Mouse (Mus musculus): ENCODE data around the gene Ndufs7. TPM values are rescaled to one million over a fixed set of nuclear protein-coding genes. Genes with fewer than 3 reads are reported as not detected.

The Ndufs7 gene
- polyA plus RNA-seq, 1 experiment from 2014 or later, result 220 TPM

DNA sequence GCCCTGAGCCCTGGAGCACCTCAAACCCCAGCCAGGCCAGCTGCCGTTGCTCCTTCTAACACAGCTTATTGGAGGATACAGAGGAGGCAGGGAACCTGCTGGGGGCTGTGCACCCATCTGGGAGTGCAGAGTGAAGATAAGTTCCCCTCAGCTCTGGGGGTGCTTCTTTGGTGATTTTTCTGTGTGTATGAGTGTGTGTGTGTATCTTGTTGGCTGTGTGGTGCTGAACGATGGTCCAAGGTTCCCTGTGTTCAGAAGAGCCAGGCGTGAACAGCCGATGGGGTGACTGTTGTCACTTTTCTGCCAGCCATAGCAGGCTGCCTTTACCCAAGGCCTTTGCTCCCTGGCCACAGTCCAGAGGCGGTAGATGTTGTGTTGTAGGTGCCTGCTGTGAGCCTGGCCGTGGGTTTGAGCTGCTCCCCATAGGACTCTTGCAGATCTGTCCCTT is 21.8 kb downstream of the Ndufs7 start:
- 0 out of 2 replicates have a peak overlapping the region, but pooled peaks have one; percentile 5 for H3K9ac ChIP-seq
- no peaks in the 10 kb centered on the region for H3K27me3 ChIP-seq
- 83% methylated on average over 6 of the region's 6 CpGs for WGBS
- peaks cover 37% of the 10 kb centered on the region for H3K36me3 ChIP-seq
- 0 out of 2 replicates have a peak overlapping the region, but pooled peaks have one; percentile 8 for H3K27ac ChIP-seq
- peaks cover 50% of the 10 kb centered on the region for H3K4me1 ChIP-seq
- H3K4me3 ChIP-seq, result no peak overlapping the region
- ATAC-seq (ENCODE audit: low FRiP score), result no peak
- H3K9me3 ChIP-seq (replicated peaks), result no peaks in the 10 kb centered on the region
- no peak overlapping the region for H3K4me2 ChIP-seq (replicated peaks)

DNA sequence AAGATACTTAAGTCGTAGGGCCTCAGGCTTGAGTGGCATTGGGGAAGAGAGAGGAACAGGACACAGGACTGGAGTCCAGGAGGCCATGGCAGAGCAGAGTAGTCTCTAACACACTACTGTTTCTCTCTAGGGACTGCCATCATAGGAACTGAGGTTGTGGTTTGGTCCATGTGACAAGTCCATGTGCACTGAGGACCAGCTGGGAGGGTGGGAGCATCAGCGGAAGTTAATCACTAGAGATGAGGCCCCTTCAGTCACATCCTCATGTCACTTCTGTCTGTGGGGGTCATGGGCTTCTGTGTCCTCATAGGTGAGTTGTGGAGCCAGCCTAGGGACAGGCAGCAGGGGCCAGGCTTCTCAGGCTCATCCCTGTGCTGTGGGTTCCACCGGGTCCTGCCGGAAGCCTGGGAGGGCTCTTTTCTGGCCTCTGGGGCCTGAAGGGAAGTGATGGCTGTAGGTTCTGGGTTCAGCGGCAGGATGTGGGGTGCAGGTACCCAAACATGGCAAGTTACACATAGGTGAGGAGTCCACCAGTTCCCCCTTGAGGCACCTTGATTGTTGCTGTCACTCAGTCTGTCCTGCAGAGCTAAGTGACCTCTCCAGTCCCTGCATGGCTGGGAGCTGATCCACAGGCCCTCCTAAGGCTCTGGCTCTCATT is 22.4 kb downstream of the Ndufs7 start:
- Histone ChIP-seq H3K27ac (0 out of 2 replicates have a peak overlapping the region, but pooled peaks have one; percentile 8), H3K4me2 (replicated peaks) (no peak overlapping the region), H3K27me3 (no peaks in the 10 kb centered on the region), H3K4me1 (peaks cover 44% of the 10 kb centered on the region), H3K4me3 (no peak overlapping the region), H3K9ac (no peak overlapping the region), H3K9me3 (replicated peaks) (no peaks in the 10 kb centered on the region), H3K36me3 (peaks cover 42% of the 10 kb centered on the region)
- ATAC-seq (ENCODE audit: low FRiP score), result no peak
- 83% methylated on average over 5 of the region's 5 CpGs for WGBS

DNA sequence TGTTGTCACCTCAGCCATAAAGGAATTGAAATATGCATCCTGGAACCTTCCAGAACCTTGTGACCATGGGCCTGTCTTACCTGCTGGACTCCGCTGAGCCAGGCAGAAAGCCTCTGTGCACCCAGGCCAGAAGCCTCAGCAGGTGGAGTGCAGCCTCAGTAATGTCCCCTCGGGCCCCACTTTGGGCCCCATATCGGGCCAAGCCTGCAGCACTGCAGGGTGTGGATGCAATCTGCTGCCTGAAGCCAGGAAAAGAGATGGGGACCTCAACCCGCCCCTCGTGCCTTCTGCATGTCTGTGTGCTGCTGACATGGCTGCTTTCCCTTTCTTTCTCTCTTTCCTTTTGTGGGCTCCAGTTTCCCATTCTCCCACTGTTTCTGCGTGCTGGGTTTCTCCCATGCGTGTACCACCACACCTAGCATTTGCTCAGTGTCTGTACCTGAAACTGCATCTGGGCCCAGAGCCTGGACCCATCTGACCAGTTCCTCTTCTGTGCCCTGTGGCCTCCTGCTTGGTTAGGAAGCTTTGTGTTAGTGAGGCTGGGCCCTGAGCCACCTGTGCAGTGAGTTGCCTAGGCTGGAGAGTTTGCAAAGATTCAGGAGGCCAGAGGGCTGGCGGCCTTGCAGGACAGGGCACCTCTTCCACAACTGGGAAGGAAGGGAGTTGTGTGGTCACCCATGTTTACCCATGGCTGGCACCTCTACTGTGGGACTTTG is 23.1 kb downstream of the Ndufs7 start:
- WGBS, result 94% methylated on average over 8 of the region's 8 CpGs
- Histone ChIP-seq H3K9me3 (replicated peaks) (no peaks in the 10 kb centered on the region), H3K27me3 (no peaks in the 10 kb centered on the region), H3K27ac (no peak overlapping the region), H3K4me1 (peaks cover 37% of the 10 kb centered on the region), H3K4me2 (replicated peaks) (no peak overlapping the region), H3K9ac (no peak overlapping the region), H3K36me3 (peaks cover 48% of the 10 kb centered on the region), H3K4me3 (no peak overlapping the region)
- no peak for ATAC-seq (ENCODE audit: low FRiP score)

DNA sequence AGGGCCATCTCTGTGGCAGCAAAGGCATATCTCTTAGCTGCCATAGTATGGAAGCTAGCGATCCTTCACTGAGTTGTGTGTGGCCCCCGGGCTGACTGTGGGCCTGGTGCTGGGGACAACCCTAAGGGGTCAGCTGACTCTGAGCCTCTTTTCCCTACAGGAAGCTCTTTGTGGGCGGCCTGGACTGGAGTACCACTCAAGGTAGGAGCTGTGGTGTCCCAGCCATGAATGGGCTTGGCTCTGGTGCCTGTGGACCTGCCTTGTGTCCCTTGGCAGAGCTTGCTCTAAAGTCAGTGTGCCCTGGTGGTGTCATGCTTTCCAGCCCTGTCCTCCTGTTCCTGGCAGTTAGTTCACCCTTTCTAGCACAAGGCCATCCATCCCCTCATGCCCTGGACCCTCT is 24.9 kb downstream of the Ndufs7 start:
- 94% methylated on average over 3 of the region's 3 CpGs for WGBS

DNA sequence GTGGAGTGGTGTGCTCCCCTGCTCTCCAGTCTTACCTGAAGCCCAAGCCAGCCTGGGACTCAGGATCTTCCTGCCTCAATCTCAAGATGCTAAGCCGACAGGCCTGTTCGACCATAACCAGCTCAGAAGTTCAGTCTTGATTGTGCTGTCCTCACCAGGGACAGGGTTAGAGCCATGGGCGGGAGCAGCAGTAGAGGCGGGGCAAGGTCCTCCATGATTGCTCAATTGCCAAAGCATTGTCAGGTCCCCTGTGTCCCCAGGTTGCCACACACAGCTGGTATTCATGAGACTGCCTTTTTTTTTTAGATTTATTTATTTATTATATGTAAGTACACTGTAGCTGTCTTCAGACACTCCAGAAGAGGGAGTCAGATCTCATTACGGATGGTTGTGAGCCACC is 27.3 kb downstream of the Ndufs7 start:
- Histone ChIP-seq H3K27ac (no peak overlapping the region), H3K27me3 (no peaks in the 10 kb centered on the region), H3K4me3 (no peak overlapping the region), H3K36me3 (peaks cover 78% of the 10 kb centered on the region), H3K9ac (no peak overlapping the region), H3K9me3 (replicated peaks) (no peaks in the 10 kb centered on the region), H3K4me1 (peaks cover 4% of the 10 kb centered on the region; the same call in 1 of the 2 replicates), H3K4me2 (replicated peaks) (no peak overlapping the region)
- 89% methylated on average over 5 of the region's 5 CpGs for WGBS
- ATAC-seq (ENCODE audit: low FRiP score), result no peak

More for the DNA sequence above, 24.9 kb downstream of the Ndufs7 start:
- Histone ChIP-seq H3K4me3 (no peak overlapping the region), H3K36me3 (peaks cover 60% of the 10 kb centered on the region), H3K9me3 (replicated peaks) (no peaks in the 10 kb centered on the region), H3K4me2 (replicated peaks) (no peak overlapping the region), H3K4me1 (peaks cover 20% of the 10 kb centered on the region), H3K27ac (no peak overlapping the region; the same call in 1 of the 2 replicates), H3K9ac (peak overlapping the region; percentile 5; the same call in 1 of the 2 replicates), H3K27me3 (no peaks in the 10 kb centered on the region)
- ATAC-seq (ENCODE audit: low FRiP score), result no peak

DNA sequence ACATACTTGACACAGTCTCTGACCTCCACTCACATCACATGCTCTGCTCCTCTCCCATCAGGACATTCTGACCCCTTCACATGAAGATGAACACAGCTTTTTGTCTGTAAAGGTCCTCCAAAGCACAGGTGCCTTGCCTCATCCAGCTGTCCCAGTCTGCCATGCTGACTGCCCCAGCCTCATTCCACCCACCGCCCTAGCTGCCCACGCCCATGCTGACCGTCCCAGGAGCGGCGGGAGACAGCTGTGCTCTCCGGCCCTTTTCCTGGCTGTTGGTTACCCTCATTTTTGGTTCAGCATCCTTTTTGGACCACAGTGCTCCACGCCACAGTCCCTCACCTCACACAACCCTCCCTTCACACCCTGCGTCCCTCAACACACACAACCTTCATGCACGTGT is 29.5 kb downstream of the Ndufs7 start:
- ATAC-seq (ENCODE audit: low FRiP score), result no peak
- WGBS, result 93% methylated on average over 9 of the region's 9 CpGs
- Histone ChIP-seq H3K27ac (no peak overlapping the region), H3K4me1 (peaks cover 10% of the 10 kb centered on the region; the same call in 1 of the 2 replicates), H3K27me3 (no peaks in the 10 kb centered on the region), H3K9me3 (replicated peaks) (no peaks in the 10 kb centered on the region), H3K4me2 (replicated peaks) (no peak overlapping the region), H3K36me3 (peaks cover 90% of the 10 kb centered on the region), H3K4me3 (no peak overlapping the region), H3K9ac (no peak overlapping the region)

DNA sequence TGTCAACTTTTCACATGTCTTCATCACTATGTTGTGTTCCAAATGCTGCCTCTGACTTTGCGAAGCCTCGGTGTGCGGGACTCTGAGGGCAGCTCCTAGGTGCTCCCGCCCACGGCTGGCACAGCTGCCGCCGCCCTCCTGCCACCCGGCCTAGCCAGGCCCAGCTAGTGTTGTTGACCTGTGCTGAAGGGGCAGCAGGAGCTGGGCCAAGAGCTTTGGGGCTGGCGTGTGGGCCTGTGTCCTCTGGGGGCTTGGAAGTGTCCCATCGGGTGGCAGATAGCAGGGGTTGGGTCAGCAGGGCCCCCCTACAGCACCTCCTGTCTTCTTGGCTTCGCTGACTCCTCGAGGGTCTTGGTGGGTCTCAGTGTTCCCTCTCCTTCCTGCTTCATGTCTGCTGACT is 30.4 kb downstream of the Ndufs7 start:
- Histone ChIP-seq H3K27me3 (no peaks in the 10 kb centered on the region), H3K4me1 (peaks cover 10% of the 10 kb centered on the region; the same call in 1 of the 2 replicates), H3K4me3 (no peak overlapping the region), H3K36me3 (peaks cover 94% of the 10 kb centered on the region), H3K9me3 (replicated peaks) (no peaks in the 10 kb centered on the region), H3K4me2 (replicated peaks) (no peak overlapping the region), H3K27ac (no peak overlapping the region), H3K9ac (no peak overlapping the region)
- ATAC-seq (ENCODE audit: low FRiP score), result no peak
- WGBS, result 95% methylated on average over 12 of the region's 12 CpGs

DNA sequence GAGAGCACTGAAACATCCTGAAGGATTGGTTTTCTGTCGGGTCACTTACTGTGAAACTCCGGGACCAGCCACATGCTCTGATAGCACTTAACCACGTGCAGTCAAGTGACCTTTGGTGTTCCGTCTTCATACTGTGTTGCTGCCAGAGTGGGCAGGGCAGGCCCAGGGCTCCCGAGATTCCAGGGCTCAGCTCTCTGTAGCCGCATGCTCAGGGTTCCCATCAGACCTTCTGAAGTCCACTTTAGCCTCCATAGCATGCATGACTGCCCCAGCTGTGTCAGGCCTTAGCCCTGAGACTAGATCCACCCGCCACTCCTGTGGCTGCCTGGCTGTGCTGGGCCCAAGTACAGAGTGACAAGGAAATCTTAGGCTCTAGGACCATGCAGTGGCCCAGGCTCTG is 32.4 kb downstream of the Ndufs7 start:
- H3K36me3 ChIP-seq, result peaks cover 94% of the 10 kb centered on the region
- H3K4me3 ChIP-seq, result no peak overlapping the region
- H3K4me2 ChIP-seq (replicated peaks), result no peak overlapping the region
- H3K9ac ChIP-seq, result 0 out of 2 replicates have a peak overlapping the region, but pooled peaks have one; percentile 19
- H3K27ac ChIP-seq, result 0 out of 2 replicates have a peak overlapping the region, but pooled peaks have one; percentile 40
- peaks cover 12% of the 10 kb centered on the region; the same call in 1 of the 2 replicates for H3K4me1 ChIP-seq
- no peaks in the 10 kb centered on the region for H3K27me3 ChIP-seq
- H3K9me3 ChIP-seq (replicated peaks), result no peaks in the 10 kb centered on the region
- 0 out of 2 replicates have a peak, but pooled peaks have one; percentile 12 for ATAC-seq (ENCODE audit: low FRiP score)
- WGBS, result 82% methylated on average over 7 of the region's 7 CpGs

DNA sequence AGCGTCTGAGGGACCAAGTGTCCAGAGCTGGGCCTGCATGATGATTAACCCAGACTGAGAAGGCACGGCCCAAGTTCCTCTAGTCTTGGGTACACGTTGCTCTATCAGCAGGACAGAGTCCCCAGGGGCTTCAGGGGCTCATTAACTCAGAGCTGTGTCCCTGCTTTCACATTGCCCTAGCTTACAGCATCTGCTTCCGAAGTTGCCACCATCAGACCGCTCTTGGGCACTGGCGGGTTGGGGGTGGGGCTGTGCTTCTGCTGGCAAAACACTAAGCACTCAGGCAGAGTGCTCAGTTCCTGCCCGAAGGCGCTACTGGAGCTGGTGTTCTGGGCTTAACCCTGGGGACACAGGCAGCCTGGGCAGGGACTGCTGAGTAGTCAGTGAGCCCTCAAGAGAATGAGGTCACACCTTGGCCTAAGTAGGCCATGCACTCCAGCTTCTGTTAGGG is 33.0 kb downstream of the Ndufs7 start:
- H3K27ac ChIP-seq, result 0 out of 2 replicates have a peak overlapping the region, but pooled peaks have one; percentile 40
- H3K4me2 ChIP-seq (replicated peaks), result no peak overlapping the region
- 0 out of 2 replicates have a peak overlapping the region, but pooled peaks have one; percentile 3 for H3K4me3 ChIP-seq
- H3K9me3 ChIP-seq (replicated peaks), result no peaks in the 10 kb centered on the region
- H3K36me3 ChIP-seq, result peaks cover 96% of the 10 kb centered on the region
- WGBS, result 69% methylated on average over 8 of the region's 8 CpGs
- H3K27me3 ChIP-seq, result no peaks in the 10 kb centered on the region
- ATAC-seq (ENCODE audit: low FRiP score), result peak; percentile 30
- peaks cover 12% of the 10 kb centered on the region; the same call in 1 of the 2 replicates for H3K4me1 ChIP-seq
- peak overlapping the region; percentile 19; the same call in 1 of the 2 replicates for H3K9ac ChIP-seq

DNA sequence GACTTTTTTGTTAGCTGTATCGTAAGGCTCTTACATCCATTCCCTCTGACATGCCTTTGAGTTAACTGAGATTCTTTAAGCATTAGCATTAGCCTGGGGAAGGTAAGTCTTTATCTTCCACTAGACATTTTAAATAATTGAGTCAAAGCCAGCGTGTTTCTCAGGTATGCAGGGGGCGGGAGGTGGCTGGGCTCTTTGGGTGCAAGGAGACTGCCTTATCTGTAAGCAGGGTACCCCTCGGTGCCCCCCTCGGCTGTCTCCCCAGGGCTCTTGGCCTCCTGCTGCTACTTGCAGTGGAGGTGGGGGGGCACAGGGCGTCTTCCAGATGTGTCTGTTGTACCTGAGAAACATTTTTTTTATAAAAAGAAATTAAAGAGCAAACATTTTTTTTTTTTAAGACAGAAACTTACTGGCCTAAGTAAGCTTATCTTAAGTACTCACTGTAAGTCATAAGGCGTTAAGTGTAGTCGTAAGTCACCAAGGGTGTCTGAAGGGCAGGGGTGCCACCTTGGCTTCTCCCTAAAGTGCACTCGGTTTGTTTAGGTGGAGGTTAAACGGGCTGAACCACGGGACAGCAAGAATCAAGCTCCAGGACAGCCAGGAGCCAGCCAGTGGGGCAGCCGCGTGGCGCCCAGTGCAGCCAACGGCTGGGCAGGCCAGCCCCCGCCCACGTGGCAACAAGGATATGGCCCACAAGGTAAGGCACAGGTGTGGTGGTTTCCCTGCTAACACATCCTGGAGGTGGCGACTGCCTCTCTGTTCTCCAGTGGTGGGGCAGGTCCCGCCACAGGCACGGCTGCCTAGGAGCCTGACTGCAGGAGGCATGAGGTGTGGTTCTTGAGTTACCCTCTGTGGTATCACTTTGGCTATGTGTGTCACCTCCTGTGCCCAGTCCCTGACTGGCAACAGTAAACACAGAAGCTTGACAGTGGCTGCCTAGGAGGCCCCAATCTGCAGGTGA is 33.8 kb downstream of the Ndufs7 start:
- Histone ChIP-seq H3K27ac (0 out of 2 replicates have a peak overlapping the region, but pooled peaks have one; percentile 1), H3K27me3 (no peaks in the 10 kb centered on the region), H3K36me3 (peaks cover 95% of the 10 kb centered on the region), H3K9ac (no peak overlapping the region), H3K9me3 (replicated peaks) (no peaks in the 10 kb centered on the region), H3K4me1 (peaks cover 12% of the 10 kb centered on the region; the same call in 1 of the 2 replicates), H3K4me3 (no peak overlapping the region), H3K4me2 (replicated peaks) (no peak overlapping the region)
- WGBS, result 94% methylated on average over 20 of the region's 20 CpGs
- no peak for ATAC-seq (ENCODE audit: low FRiP score)

DNA sequence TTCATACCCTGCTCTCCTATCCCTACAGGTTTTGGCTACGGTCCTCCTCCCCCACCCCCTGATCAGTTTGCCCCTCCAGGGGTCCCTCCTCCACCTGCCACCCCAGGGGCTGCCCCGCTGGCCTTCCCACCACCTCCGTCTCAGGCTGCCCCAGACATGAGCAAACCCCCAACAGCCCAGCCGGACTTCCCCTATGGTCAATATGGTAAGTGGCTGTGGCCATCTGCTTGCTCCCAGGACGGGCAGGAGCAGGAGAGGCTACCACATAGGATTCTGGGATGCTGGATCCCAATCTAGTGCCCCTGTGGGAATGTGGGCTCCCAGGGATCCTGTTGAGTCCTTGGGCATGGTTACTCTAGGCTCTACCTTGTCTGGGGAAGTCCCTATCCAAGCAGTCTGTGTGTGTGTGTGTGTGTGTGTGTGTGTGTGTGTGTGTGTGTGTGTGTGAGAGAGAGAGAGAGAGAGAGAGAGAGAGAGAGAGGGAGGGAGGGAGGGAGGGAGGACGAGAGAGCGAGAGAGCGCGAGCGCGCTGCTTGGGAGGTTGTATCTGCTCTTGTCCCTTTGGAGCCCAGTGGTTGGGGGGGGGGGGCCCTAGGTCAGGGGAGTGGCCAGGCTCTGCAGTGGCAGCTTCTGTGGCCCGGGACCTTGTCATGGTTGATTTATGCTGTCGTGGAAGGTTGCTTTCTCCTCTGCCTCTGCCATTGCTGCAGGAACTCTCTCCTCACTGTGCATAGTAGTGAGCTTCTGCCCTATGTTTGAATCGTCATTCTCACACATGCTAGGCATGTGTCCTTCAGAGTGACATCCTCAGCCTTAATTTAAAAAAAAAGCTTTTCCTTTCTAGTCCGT is 36.5 kb downstream of the Ndufs7 start:
- Histone ChIP-seq H3K9ac (no peak overlapping the region), H3K4me3 (no peak overlapping the region), H3K4me2 (replicated peaks) (no peak overlapping the region), H3K36me3 (peaks cover 84% of the 10 kb centered on the region), H3K27me3 (no peaks in the 10 kb centered on the region), H3K27ac (no peak overlapping the region), H3K4me1 (peaks cover 12% of the 10 kb centered on the region; the same call in 1 of the 2 replicates), H3K9me3 (replicated peaks) (no peaks in the 10 kb centered on the region)
- WGBS, result 74% methylated on average over 10 of the region's 15 CpGs
- no peak for ATAC-seq (ENCODE audit: low FRiP score)
